Mouse (Mus musculus): Measurements from ENCODE around the gene Ulk2.
A peak's percentile ranks its signal among the peaks of the same experiment; 100 is the strongest.
"Not testable (repeated sequence)": the region's sequence is repeated elsewhere in the genome, so short reads cannot be mapped to it uniquely, and the experiment has no call there.

Gene Ulk2

GRCm38 (mm10) chr11:61854988-61855411, at the start of gene Ulk2:
TSS of gene Ulk2 (minus strand) at chr11:61855073.
- peak; percentile 90 for DNase-seq

- DNase-seq, result no peak
These were observed 27.3 kb upstream of the Ulk2 start for GRCm38 (mm10) chr11:61882183-61882582.

GRCm38 (mm10) chr11:61879921-61880320, 25.0 kb upstream of the Ulk2 start:
- DNase-seq, result no peak

GRCm38 (mm10) chr11:61871881-61872280, 17.0 kb upstream of the Ulk2 start:
- no peak for DNase-seq

- DNase-seq, result no peak
These were observed 12.0 kb upstream of the Ulk2 start for GRCm38 (mm10) chr11:61866856-61867255.

GRCm38 (mm10) chr11:61861781-61862547, 7.1 kb upstream of the Ulk2 start:
- no peak for DNase-seq

- no peak for DNase-seq
These were observed 4.4 kb upstream of the Ulk2 start for GRCm38 (mm10) chr11:61859316-61859715.

GRCm38 (mm10) chr11:61855539-61855938, 666 bp upstream of the Ulk2 start:
- peak; percentile 11 for DNase-seq

GRCm38 (mm10) chr11:61854211-61854987, 474 bp downstream of the Ulk2 start:
- peak; percentile 88 for DNase-seq

- no peak for DNase-seq
These were observed 1.2 kb downstream of the Ulk2 start for GRCm38 (mm10) chr11:61853659-61854058.

- no peak for DNase-seq
These were observed 2.0 kb downstream of the Ulk2 start for GRCm38 (mm10) chr11:61852916-61853315.

- DNase-seq, result peak; percentile 33
These were observed 3.7 kb downstream of the Ulk2 start for GRCm38 (mm10) chr11:61851195-61851594.

- not testable (repeated sequence) for DNase-seq
These were observed 14.2 kb downstream of the Ulk2 start for GRCm38 (mm10) chr11:61840663-61841062.

GRCm38 (mm10) chr11:61839940-61840339, 14.9 kb downstream of the Ulk2 start:
- no peak for DNase-seq

GRCm38 (mm10) chr11:61839182-61839581, 15.7 kb downstream of the Ulk2 start:
- no peak for DNase-seq

GRCm38 (mm10) chr11:61809793-61810192, 45.1 kb downstream of the Ulk2 start:
- no peak for DNase-seq

- no peak for DNase-seq
These were observed 46.2 kb downstream of the Ulk2 start for GRCm38 (mm10) chr11:61808551-61809117.

GRCm38 (mm10) chr11:61793441-61793840, 61.4 kb downstream of the Ulk2 start:
- DNase-seq, result no peak

- DNase-seq, result no peak
These were observed 66.3 kb downstream of the Ulk2 start for GRCm38 (mm10) chr11:61788550-61788949.

GRCm38 (mm10) chr11:61782526-61782925, 72.3 kb downstream of the Ulk2 start:
- not testable (repeated sequence) for DNase-seq

GRCm38 (mm10) chr11:61774551-61775149, 80.2 kb downstream of the Ulk2 start:
- DNase-seq, result no peak

- peak; percentile 100 for DNase-seq
These were observed 93.1 kb downstream of the Ulk2 start, which contains the start of gene Prpsap2 for GRCm38 (mm10) chr11:61761584-61762407. TSS of gene Prpsap2 (minus strand) at chr11:61762088.
